Mouse (Mus musculus): ENCODE results near the gene Olfr979. TPM values are rescaled to one million over a fixed set of nuclear protein-coding genes. Genes with fewer than 3 reads are reported as not detected.
"Not testable (repeated sequence)": the region's sequence is repeated elsewhere in the genome, so short reads cannot be mapped to it uniquely, and the experiment has no call there.

Olfr979 gene
- total RNA-seq (2022), result not detected

- no peak for DNase-seq
Observed at GRCm38 (mm10) chr9:40003365-40003764, at the start of gene Olfr979. TSS of gene Olfr979 (minus strand) at chr9:40003465.

- DNase-seq, result no peak
Observed at GRCm38 (mm10) chr9:40050138-40050537, 46.9 kb upstream of the Olfr979 start.

DNA sequence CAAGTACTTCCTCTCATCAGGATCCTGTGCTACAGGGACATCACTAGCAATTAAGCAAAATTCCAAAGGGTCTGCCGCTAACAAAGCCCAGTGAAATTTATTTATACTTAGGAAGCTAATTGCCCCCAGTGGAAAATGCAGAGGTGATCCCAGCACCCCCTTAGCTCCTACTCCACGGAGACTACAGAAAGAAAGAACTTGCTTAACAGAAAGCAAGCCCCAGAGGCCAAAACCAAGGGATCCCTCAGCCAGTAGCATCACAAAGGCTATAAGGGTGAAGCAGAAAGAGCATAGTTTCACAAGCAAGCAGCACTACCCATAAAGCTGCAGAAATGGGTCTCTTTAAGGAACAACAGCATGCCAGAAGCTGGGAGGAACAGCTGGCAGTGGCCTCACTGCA, 17.9 kb upstream of the Olfr979 start, which contains the start of gene Olfr981:
Olfr981 (plus strand) TSS at position 301 of the 400 bp plus-strand sequence.
- no peak for DNase-seq

- no peak for DNase-seq
Observed at GRCm38 (mm10) chr9:40009482-40009881, 6.2 kb upstream of the Olfr979 start, which contains the start of gene Olfr980. TSS of gene Olfr980 (minus strand) at chr9:40009582.

DNA sequence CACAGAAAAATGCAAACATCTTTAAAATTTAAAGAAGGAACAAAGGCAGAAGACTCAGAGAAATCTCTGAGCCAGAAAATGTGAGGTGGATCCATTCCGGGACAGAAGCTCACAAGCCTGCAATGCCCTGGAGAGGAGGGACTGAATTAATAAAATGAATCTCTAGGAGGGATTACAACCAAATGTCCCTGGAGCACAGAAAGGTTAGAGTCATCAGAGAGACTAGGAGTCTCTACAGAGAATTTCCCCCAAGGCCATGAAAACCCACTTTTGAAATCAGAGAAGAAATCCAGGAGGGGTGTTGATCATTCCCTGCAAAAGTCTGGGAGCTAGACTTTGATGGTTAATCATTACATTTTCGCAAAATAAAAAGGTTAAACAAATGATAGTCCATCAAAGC, 11.5 kb downstream of the Olfr979 start, which contains the start of gene Olfr978:
Olfr978 (plus strand) TSS at position 301 of the 400 bp plus-strand sequence.
- no peak for DNase-seq

DNA sequence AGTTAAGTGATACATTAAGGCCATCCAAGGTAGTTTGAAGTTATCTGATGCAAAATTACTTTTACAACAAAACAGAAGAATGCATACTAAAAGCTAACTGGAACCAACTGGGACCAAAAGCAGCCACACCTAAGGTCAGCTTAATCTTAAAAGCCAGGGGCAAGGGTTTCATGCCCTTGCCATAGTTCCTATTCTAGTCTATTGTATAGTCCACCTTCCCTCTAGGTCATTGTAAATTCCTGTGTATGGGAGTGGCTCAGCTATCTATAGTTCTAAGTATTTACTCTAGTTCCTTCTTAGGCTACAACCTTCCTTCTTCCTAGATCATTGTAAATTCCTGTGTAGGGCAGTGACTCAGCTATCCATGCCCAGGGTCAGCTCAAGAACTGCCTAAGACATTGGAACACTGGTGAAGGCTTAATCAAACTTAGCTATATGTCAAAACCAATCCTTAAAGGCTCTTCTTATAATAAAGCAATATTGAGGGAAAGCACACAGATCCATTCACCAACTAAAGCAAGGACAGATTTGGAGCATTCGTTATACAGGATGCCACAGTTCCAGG, 26.6 kb downstream of the Olfr979 start:
- not testable (repeated sequence) for DNase-seq

- DNase-seq, result not testable (repeated sequence)
Observed at GRCm38 (mm10) chr9:39961033-39961432, 42.2 kb downstream of the Olfr979 start, which contains the start of gene Olfr976. TSS of gene Olfr976 (minus strand) at chr9:39961133.

- no peak for DNase-seq
Observed at GRCm38 (mm10) chr9:39951946-39952345, 51.3 kb downstream of the Olfr979 start, which contains the start of gene Olfr975. TSS of gene Olfr975 (minus strand) at chr9:39952046.

Other genes starting within 250 kb of the Olfr979 start
- not detected for gene Olfr968, start 220.2 kb downstream of the Olfr979 start, total RNA-seq (2022)
- gene Olfr969, start 212.5 kb downstream of the Olfr979 start, total RNA-seq (2022), result not detected
- not detected for gene Olfr970, start 194.6 kb downstream of the Olfr979 start, total RNA-seq (2022)
- not detected for gene Olfr971, start 166.6 kb downstream of the Olfr979 start, total RNA-seq (2022)
- not detected for gene Olfr972, start 137.0 kb downstream of the Olfr979 start, total RNA-seq (2022)
- not detected for gene Olfr229, start 96.1 kb downstream of the Olfr979 start, total RNA-seq (2022)
- not detected for gene Olfr974, start 66.0 kb downstream of the Olfr979 start, total RNA-seq (2022)
- not detected for gene Olfr975, start 51.4 kb downstream of the Olfr979 start, total RNA-seq (2022)
- gene Olfr976, start 42.3 kb downstream of the Olfr979 start, total RNA-seq (2022), result not detected
- not detected for gene Olfr978, start 11.4 kb downstream of the Olfr979 start, total RNA-seq (2022)
- gene Olfr980, start 6.1 kb upstream of the Olfr979 start, total RNA-seq (2022), result not detected
- not detected for gene Olfr981, start 18.0 kb upstream of the Olfr979 start, total RNA-seq (2022)
- gene Olfr982, start 70.4 kb upstream of the Olfr979 start, total RNA-seq (2022), result not detected
- gene Olfr983, start 90.1 kb upstream of the Olfr979 start, total RNA-seq (2022), result not detected
- not detected for gene Olfr984, start 110.7 kb upstream of the Olfr979 start, total RNA-seq (2022)
- under 1 TPM in 1 of 4 experiments, not detected in 3; 0.23 TPM for gene Olfr985, start 126.7 kb upstream of the Olfr979 start, total RNA-seq (2022)
- not detected for gene Tmem225, start 144.7 kb upstream of the Olfr979 start, total RNA-seq (2022)
- under 1 TPM in 1 of 4 experiments, not detected in 3; 0.08 TPM for gene Olfr986, start 177.5 kb upstream of the Olfr979 start, total RNA-seq (2022)
- 1 to 10 TPM; 5.8 to 8.0 (median 6.7) TPM for gene Zfp202, start 188.9 kb upstream of the Olfr979 start, total RNA-seq (2022)